Mouse (Mus musculus) adrenal gland, adult 2 months (tissue): ENCODE measurements around the gene Vmn1r73. TPM values are rescaled to one million over a fixed set of nuclear protein-coding genes. Genes with fewer than 3 reads are reported as not detected.

Experiments
- DNase-seq: peaks from one replicate; pipeline ENCODE4 v3.0.0; 2021
- long read RNA-seq: library from polyadenylated mRNA; stranded (forward); transcript quantifications from one replicate; pipeline ENCODE4 v2.0.0, GENCODE M21; 2021
- polyA plus RNA-seq: library from polyadenylated mRNA; depleted of rRNA; stranded (reverse); fragments of >200 nt; gene quantifications from 2 replicates; pipeline ENCODE4 v1.2.3, GENCODE M21; 2012; rRNA removed
- total RNA-seq, 2 experiments: library from RNA; stranded (reverse); gene quantifications; 2 replicates each; pipeline ENCODE4 v1.2.3; 2021

Vmn1r73 gene
- total RNA-seq (not detected), polyA plus RNA-seq (not detected in 2 replicates)
- long read RNA-seq = 0 reads

- DNase-seq = no peak
Measured at GRCm38 (mm10) chr7:11729966-11730365, at the start of gene Vmn1r73. Gene Vmn1r73 (plus strand): TSS chr7:11730266.

Other genes starting within 250 kb of the Vmn1r73 start
- gene Zscan4-ps2, start 216.0 kb upstream of the Vmn1r73 start, total RNA-seq = not detected
- not detected in 2 replicates for gene Zscan4-ps2, start 216.0 kb upstream of the Vmn1r73 start, polyA plus RNA-seq
- gene Zscan4-ps3, start 121.0 kb upstream of the Vmn1r73 start, total RNA-seq = not detected
- not detected in 2 replicates for gene Zscan4-ps3, start 121.0 kb upstream of the Vmn1r73 start, polyA plus RNA-seq
- not detected for gene Vmn1r72, start 50.1 kb upstream of the Vmn1r73 start, total RNA-seq
- not detected in 2 replicates for gene Vmn1r72, start 50.1 kb upstream of the Vmn1r73 start, polyA plus RNA-seq
- gene Vmn1r74, start 103.7 kb downstream of the Vmn1r73 start, total RNA-seq = not detected
- gene Vmn1r74, start 103.7 kb downstream of the Vmn1r73 start, polyA plus RNA-seq = not detected in 2 replicates
- not detected for gene Vmn1r75, start 144.4 kb downstream of the Vmn1r73 start, total RNA-seq
- not detected in 2 replicates for gene Vmn1r75, start 144.4 kb downstream of the Vmn1r73 start, polyA plus RNA-seq
- not detected for gene Vmn1r76, start 207.9 kb downstream of the Vmn1r73 start, total RNA-seq
- gene Vmn1r76, start 207.9 kb downstream of the Vmn1r73 start, polyA plus RNA-seq = not detected in 2 replicates